Mouse (Mus musculus) liver, postnatal 0 days (tissue): ENCODE measurements around the gene Rdh5. TPM values are rescaled to one million over a fixed set of nuclear protein-coding genes. Genes with fewer than 3 reads are reported as not detected.
A peak's percentile ranks its signal among the peaks of the same experiment; 100 is the strongest.

Experiments used
- ATAC-seq: fragments of 200-750 bp; cut with Nextera tagmentation; 2 replicates; pipeline ENCODE4 v1.8.0; 2017; ENCODE audit warnings: mild to moderate bottlenecking, moderate library complexity
- DNase-seq: peaks from one replicate; pipeline ENCODE4 v3.0.0-alpha.2; 2016
- H3K27ac ChIP-seq: fragments of 300-500 bp; sonication (generic); 2 replicates; pipeline ENCODE4 v1.5.1; 2014; ENCODE audit warnings: antibody characterized with exemption, moderate library complexity, mild to moderate bottlenecking, low read depth
- H3K27me3 ChIP-seq: fragments of 300-500 bp; sonication (generic); 2 replicates; pipeline ENCODE4 v1.6.1; 2014; ENCODE audit warnings: low read length, control low read depth, mixed read lengths; ENCODE audit not compliant: insufficient read depth
- H3K36me3 ChIP-seq: fragments of 300-500 bp; sonication (generic); replicated peaks from 2 replicates; pipeline ENCODE4 v1.6.1; 2014; ENCODE audit warnings: mild to moderate bottlenecking, control low read depth, low read length, moderate library complexity, mixed read lengths; ENCODE audit not compliant: insufficient read depth
- H3K4me1 ChIP-seq: fragments of 300-500 bp; sonication (generic); 2 replicates; pipeline ENCODE4 v1.6.1; 2014; ENCODE audit warnings: antibody characterized with exemption, mild to moderate bottlenecking, control low read depth; ENCODE audit not compliant: insufficient read depth
- H3K4me2 ChIP-seq: fragments of 300-500 bp; sonication (generic); 2 replicates; pipeline ENCODE4 v1.6.1; 2014; ENCODE audit warnings: low read depth, mild to moderate bottlenecking, low read length, moderate library complexity, mixed read lengths
- H3K4me3 ChIP-seq: fragments of 300-500 bp; sonication (generic); 2 replicates; pipeline ENCODE4 v1.5.1; 2014; ENCODE audit warnings: low read depth, low read length
- H3K9ac ChIP-seq: fragments of 300-500 bp; sonication (generic); replicated peaks from 2 replicates; pipeline ENCODE4 v1.6.1; 2014; ENCODE audit warnings: mild to moderate bottlenecking, moderate library complexity
- H3K9me3 ChIP-seq: fragments of 300-500 bp; sonication (generic); 2 replicates; pipeline ENCODE4 v1.6.1; 2016; ENCODE audit warnings: mild to moderate bottlenecking, control low read depth, low read length, mixed read lengths
- CTCF ChIP-seq: sonication (generic); IDR thresholded peaks from 2 replicates; pipeline ENCODE4 v1.5.1; 2016; ENCODE audit warnings: antibody characterized with exemption, low read depth
- EP300 ChIP-seq: IDR thresholded peaks from 2 replicates; pipeline ENCODE4 v1.6.1; 2016; ENCODE audit warnings: antibody characterized with exemption, low read depth, mild to moderate bottlenecking
- WGBS: fragments of 180-500 bp; shearing (Covaris S2); extraction: QIAGEN DNeasy Blood & Tissue Kit; methylation state at CpG from one replicate; pipeline ENCODE4 v1.1.7; 2014; ENCODE audit not compliant: insufficient replicate concordance; 5-methylcytosine and 5-hydroxymethylcytosine counted together
- polyA plus RNA-seq: library from polyadenylated mRNA; unstranded; fragments of >200 nt; fragmentation: Nextera tagmentation; extraction: Ambion mirVana; gene quantifications from 2 replicates; pipeline ENCODE4 v1.2.1, GENCODE M21; 2015

Rdh5 gene
- polyA plus RNA-seq, 1 experiment from 2014 or later = 63.1 TPM

DNA sequence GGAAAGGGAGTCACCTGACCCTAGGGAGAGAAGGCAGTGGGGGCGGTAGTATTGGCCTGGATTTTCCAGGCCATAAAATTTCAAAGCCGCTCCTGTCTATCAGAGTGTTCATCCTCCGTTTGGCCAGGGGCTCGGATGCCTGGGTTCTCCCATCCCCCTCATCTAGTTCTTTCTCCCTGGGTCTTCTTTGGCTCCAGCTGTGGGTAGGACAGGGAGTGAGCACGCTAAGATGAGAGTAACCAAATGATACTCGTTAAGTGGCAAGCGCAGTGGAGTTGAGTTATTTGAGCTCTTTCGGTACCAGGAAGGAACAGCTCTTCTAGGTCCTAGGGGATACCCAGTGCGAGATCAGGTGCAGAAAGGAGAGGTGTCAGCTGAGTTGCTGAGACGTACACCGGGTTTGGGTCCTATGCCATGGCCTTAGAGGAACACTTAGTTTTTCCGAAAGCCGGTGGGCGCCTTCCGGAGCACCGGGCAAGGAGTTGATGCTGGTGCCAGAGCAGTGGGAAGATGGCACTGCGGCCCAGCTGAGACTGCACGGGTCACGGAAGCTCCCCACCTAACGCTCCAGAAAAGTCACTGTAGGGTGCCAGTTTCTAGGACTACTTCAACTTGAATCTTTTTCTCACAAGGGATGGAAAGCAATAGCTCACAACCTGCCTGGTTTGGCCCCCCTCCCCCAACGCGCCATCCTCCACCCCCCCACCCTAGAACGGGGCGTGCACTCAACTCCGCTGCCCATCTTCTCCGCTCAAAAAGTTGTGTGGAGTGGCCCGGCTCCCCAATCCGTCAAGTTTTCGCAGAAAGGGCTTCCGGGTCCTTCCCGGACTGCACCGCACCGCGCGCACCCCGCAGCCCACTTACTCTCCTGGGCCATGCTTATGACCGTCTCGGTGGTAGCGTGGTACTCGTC lies 32.0 kb downstream of the Rdh5 start:
- H3K4me2 ChIP-seq = peak overlapping the region; percentile 71
- no peak for TF ChIP-seq EP300
- TF ChIP-seq CTCF = no peak
- H3K9ac ChIP-seq = peak overlapping the region; percentile 39; the same call in 1 of the 2 replicates
- ATAC-seq (0 out of 2 replicates have a peak, but pooled peaks have one; percentile 7), DNase-seq (no peak)
- peaks cover 15% of the 10 kb centered on the region for H3K4me1 ChIP-seq
- H3K27me3 ChIP-seq = peaks cover 41% of the 10 kb centered on the region
- H3K27ac ChIP-seq = no peak overlapping the region
- WGBS = 3% methylated on average over 40 of the region's 40 CpGs
- H3K9me3 ChIP-seq = no peaks in the 10 kb centered on the region
- H3K36me3 ChIP-seq = no peaks in the 10 kb centered on the region
- H3K4me3 ChIP-seq = peak overlapping the region; percentile 44

DNA sequence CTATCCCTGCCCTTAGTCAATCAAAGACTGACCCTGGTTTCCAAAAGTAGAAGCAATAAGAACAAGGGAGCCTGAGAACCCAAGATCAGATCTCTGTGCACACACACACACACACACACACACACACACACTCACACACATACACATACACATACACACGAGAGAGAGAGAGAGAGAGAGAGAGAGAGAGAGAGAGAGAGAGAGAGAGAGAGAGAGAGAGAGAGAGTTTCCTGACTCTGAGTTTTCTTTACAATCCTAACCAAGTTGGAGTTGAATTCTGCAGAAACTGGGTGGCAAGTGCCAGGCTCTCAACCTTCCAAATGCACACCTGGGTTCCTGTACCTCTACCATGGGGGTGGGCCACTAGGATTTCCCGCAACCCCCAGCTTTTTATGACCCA lies 32.8 kb downstream of the Rdh5 start:
- H3K9ac ChIP-seq = no peak overlapping the region
- no peak for TF ChIP-seq CTCF
- no peak for TF ChIP-seq EP300
- no peak for DNase-seq
- ATAC-seq = no peak
- peaks cover 14% of the 10 kb centered on the region for H3K4me1 ChIP-seq
- no peak overlapping the region for H3K27ac ChIP-seq
- H3K27me3 ChIP-seq = peaks cover 39% of the 10 kb centered on the region
- H3K9me3 ChIP-seq = no peaks in the 10 kb centered on the region
- 32% methylated on average over 2 of the region's 2 CpGs for WGBS
- H3K4me3 ChIP-seq = no peak overlapping the region
- no peak overlapping the region for H3K4me2 ChIP-seq
- H3K36me3 ChIP-seq = no peaks in the 10 kb centered on the region

DNA sequence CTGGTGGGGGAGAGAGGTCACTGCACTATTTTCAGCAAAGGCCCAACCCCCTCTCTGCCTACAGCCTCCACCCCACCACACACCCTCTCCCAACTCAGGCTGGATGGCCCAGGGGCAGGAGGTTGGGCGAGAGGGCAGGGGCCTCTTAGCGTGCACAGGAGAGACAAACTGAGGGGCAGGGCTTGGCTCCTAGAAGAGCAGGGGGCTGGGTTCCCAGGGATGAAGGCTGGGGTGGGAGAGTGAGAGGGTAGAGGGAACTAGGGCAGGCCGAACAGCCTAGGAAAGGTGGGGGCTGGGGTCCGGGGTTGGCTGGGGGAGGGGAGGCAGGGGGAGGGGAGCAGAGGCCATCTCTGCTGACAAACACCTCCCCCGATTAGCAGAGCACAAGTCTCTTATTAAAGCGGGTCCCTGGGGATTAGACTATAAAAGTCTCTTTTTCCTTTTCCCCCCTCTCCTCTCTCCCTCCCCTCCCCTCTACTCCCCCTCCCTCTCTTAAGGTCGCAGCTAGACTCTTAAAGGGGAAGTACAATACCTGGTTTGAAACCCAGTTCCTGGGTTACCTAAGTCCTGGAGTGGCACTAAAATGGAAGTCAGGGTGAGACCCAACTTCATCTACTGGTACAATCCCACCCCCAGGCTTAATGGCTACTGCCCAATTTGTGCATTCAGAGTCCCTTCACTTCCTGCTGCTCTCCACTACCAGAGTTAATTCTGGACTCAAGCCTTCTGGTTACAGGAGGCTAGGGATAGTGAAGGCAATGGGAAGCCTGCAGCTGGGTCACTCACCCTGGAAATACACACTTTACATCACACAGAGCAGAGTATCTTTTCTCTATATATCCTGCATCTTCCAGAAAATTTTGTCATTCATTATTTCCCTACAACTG lies 33.5 kb downstream of the Rdh5 start:
- no peaks in the 10 kb centered on the region for H3K9me3 ChIP-seq
- no peak for TF ChIP-seq CTCF
- TF ChIP-seq EP300 = no peak
- peaks cover 32% of the 10 kb centered on the region for H3K27me3 ChIP-seq
- no peak overlapping the region; the same call in 1 of the 2 replicates for H3K9ac ChIP-seq
- 0 out of 2 replicates have a peak overlapping the region, but pooled peaks have one; percentile 10 for H3K4me3 ChIP-seq
- no peak for DNase-seq
- H3K4me2 ChIP-seq = peak overlapping the region; percentile 38
- peak; percentile 64 for ATAC-seq
- H3K27ac ChIP-seq = no peak overlapping the region
- peaks cover 14% of the 10 kb centered on the region for H3K4me1 ChIP-seq
- no peaks in the 10 kb centered on the region for H3K36me3 ChIP-seq
- 7% methylated on average over 7 of the region's 7 CpGs for WGBS

DNA sequence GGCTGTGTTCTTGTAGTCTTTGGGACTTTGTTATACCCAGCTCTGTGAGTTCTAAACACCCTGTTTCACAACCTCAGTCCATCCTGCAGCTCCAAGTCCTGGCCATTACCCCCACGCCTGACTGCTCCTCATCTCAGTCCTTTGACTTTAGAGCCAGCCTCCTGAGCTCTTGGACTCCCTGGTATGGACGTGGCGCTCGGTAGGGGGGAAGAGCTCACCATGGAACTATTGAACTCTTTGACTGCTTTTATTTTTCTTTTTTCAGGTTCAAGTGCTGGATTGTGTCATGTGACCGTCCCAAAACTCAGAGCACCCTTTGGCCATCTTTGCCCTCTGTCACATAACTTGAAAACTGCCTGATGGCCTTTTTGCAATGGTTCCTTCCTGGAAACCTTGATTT lies 40.6 kb downstream of the Rdh5 start:
- H3K4me1 ChIP-seq = no peaks in the 10 kb centered on the region
- no peak overlapping the region for H3K9ac ChIP-seq
- H3K36me3 ChIP-seq = peaks cover 5% of the 10 kb centered on the region
- H3K27ac ChIP-seq = no peak overlapping the region
- H3K9me3 ChIP-seq = no peaks in the 10 kb centered on the region
- TF ChIP-seq CTCF (no peak), EP300 (no peak)
- H3K4me2 ChIP-seq = no peak overlapping the region
- H3K4me3 ChIP-seq = no peak overlapping the region
- peak; percentile 43; the same call in 1 of the 2 replicates for ATAC-seq
- no peak for DNase-seq
- H3K27me3 ChIP-seq = no peaks in the 10 kb centered on the region
- WGBS = 65% methylated on average over 5 of the region's 5 CpGs

DNA sequence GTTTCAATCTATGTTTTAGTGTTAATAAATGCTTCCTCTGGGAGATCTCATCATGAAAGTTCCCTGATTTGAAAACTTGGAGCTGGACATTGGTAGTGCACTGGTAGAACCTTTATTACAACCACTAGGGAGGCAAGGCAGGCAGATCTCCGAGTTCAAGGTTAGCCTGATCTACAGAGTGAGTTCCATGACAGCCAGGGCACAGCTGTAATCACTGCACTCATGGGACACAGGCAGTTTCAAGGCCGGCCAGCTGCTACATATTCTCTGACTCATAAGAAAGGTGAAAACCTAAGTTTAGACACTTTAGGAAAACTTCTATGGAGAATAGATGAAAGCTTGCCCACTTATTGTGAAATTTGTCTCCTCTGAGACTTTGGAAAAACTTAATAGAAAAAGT lies 43.9 kb downstream of the Rdh5 start:
- no peak for DNase-seq
- no peak for ATAC-seq
- TF ChIP-seq EP300 (no peak), CTCF (no peak)
- H3K4me2 ChIP-seq = no peak overlapping the region
- H3K27me3 ChIP-seq = no peaks in the 10 kb centered on the region
- H3K9ac ChIP-seq = no peak overlapping the region
- H3K36me3 ChIP-seq = peaks cover 30% of the 10 kb centered on the region
- no peaks in the 10 kb centered on the region for H3K4me1 ChIP-seq
- H3K9me3 ChIP-seq = no peaks in the 10 kb centered on the region
- H3K27ac ChIP-seq = no peak overlapping the region
- 80% methylated on average over 2 of the region's 2 CpGs for whole genome bisulfite sequencing
- H3K4me3 ChIP-seq = no peak overlapping the region

DNA sequence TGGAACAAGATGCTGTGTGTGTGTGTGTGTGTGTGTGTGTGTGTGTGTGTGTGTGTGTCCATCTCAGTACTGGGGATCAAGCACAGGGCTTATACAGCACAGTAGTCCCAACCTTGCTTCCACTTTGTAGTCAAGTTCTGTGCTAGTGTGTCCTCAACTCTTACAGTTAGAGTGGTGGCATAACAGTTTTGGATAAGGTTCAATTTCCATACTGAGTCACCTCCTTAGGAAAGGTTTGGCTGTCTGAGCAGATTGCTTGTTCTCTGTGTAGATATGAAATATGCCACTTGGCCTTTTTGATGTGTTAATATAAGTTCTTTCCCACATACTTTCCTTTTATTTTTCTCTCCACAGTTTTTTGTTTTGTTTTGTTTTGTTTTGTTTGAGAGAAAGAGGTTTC lies 44.4 kb downstream of the Rdh5 start:
- no peak overlapping the region for H3K4me3 ChIP-seq
- H3K9me3 ChIP-seq = no peaks in the 10 kb centered on the region
- TF ChIP-seq CTCF (no peak), EP300 (no peak)
- H3K27me3 ChIP-seq = no peaks in the 10 kb centered on the region
- DNase-seq (no peak), ATAC-seq (no peak)
- H3K9ac ChIP-seq = no peak overlapping the region
- H3K4me2 ChIP-seq = no peak overlapping the region
- peaks cover 35% of the 10 kb centered on the region for H3K36me3 ChIP-seq
- H3K4me1 ChIP-seq = no peaks in the 10 kb centered on the region
- H3K27ac ChIP-seq = no peak overlapping the region
